Mouse (Mus musculus) E14TG2a.4 (cell line): ENCODE measurements around the gene Slc9a8.

ENCODE experiments used
- H3K27me3 ChIP-seq: 2 replicates; pipeline ENCODE4 v1.6.1; 2014; ENCODE audit warnings: low read length, control low read depth; ENCODE audit not compliant: insufficient read depth
- H3K36me3 ChIP-seq: 2 replicates; pipeline ENCODE4 v1.6.1; 2014; ENCODE audit warnings: low read length, control low read depth; ENCODE audit not compliant: insufficient read depth
- H3K4me1 ChIP-seq: replicated peaks from 2 replicates; pipeline ENCODE4 v1.6.1; 2014; ENCODE audit warnings: low read depth, low read length, control low read depth
- H3K4me3 ChIP-seq: replicated peaks from 2 replicates; pipeline ENCODE4 v1.5.1; 2014; ENCODE audit warnings: mild to moderate bottlenecking, low read length
- H3K9me3 ChIP-seq: 2 replicates; pipeline ENCODE4 v1.6.1; 2014; ENCODE audit warnings: low read length, control low read depth
- CTCF ChIP-seq: conservative IDR thresholded peaks from 2 replicates; pipeline ENCODE4 v1.5.1; 2014; ENCODE audit warnings: low read length
- NANOG ChIP-seq: IDR thresholded peaks from 2 replicates; pipeline ENCODE4 v1.6.1; 2014; ENCODE audit warnings: borderline replicate concordance, low read length, mixed read lengths
- POU5F1 ChIP-seq: IDR thresholded peaks from 2 replicates; pipeline ENCODE4 v1.6.1; 2014; ENCODE audit warnings: low read length, borderline replicate concordance

Gene Slc9a8

DNA sequence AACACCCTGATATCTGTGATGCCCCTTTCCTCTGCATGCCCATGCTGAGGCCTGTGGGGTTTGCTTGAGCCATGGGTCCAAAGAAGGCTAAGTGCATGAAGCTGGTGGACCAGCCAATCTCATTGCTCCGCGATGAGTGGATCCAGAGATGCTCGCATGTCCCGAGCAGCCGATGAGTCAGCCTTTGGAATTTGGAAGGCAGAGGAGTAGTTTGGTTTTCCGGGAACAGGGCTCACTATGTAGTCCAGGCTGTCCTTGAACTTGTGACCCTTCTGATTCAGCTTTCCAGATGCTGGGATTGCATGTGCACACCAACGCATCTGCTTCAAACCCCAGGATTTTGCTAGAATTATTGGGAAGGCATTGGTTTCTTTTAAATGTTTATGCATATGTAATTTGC is 21.9 kb upstream of the Slc9a8 start:
- H3K4me3 ChIP-seq: peak overlapping the region; percentile 5; the same call in 1 of the 2 replicates
- TF ChIP-seq NANOG (no peak), CTCF (no peak), POU5F1 (no peak)
- H3K27me3 ChIP-seq: peaks cover 8% of the 10 kb centered on the region; the same call in 1 of the 2 replicates
- no peaks in the 10 kb centered on the region for H3K36me3 ChIP-seq
- H3K9me3 ChIP-seq: peaks cover 14% of the 10 kb centered on the region
- H3K4me1 ChIP-seq: peaks cover 65% of the 10 kb centered on the region

DNA sequence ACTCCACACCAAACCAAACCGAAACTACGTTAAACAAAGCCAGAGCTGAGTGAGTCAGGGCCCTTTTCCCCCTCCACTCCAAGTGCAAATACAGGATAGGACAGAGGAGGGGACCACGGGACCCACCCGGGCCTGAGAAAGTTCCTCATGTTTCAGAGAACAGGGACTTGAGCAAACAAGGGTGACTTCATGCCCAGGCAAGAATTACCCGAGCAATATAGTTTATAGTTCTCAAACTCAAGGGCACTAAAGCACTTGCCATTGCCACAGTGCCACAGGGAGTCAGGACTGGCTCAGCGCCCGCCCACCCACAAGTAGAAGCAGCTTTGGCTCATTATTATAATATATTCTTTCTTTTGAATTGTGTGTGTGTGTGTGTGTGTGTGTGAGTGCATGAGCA is 18.4 kb upstream of the Slc9a8 start:
- TF ChIP-seq NANOG: no peak
- TF ChIP-seq POU5F1: no peak
- TF ChIP-seq CTCF: no peak

DNA sequence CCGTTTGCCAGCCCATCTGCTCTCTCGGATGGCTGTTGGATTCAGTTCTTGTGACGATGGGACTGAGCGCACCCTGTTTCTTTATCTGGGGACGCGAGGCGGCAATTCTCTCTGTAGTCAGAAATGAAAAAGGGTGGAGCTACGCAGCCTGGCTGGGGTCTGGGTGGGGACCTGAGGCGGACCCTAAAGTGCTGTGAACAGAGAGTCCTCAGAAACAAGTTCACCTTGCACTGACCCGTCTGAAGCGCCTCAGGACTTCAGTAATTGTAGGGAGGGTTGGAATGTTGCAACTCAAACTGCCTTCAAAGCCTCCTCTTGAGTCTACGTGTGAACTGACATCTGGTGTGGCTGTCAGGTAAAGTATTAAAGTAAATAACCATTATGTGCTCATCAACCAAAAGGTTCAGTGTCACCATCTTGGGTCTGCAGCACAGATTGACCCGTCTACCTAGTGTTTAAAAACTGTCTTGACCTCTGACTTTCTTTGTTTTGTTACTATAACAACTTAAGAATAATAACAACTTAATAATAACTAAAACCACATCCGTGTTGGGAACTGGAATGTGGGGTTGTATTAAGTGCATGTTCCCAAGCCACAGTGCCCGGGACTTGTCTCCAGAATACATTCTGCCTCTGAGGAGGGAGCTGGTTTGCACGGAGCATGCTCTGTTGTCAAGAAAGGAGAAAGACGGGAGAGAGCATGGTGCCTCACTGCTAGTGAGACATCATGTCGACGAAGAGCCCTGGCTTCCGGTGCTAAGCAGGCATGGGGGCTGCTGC is 16.2 kb upstream of the Slc9a8 start:
- H3K4me3 ChIP-seq: peak overlapping the region; percentile 47; the same call in 1 of the 2 replicates
- peaks cover 14% of the 10 kb centered on the region; the same call in 1 of the 2 replicates for H3K27me3 ChIP-seq
- no peaks in the 10 kb centered on the region for H3K9me3 ChIP-seq
- no peak for TF ChIP-seq POU5F1
- no peak for TF ChIP-seq CTCF
- TF ChIP-seq NANOG: no peak
- H3K4me1 ChIP-seq: peaks cover 64% of the 10 kb centered on the region
- no peaks in the 10 kb centered on the region for H3K36me3 ChIP-seq

More for the DNA sequence above, 18.4 kb upstream of the Slc9a8 start:
- H3K4me1 ChIP-seq: peaks cover 85% of the 10 kb centered on the region
- H3K27me3 ChIP-seq: peaks cover 14% of the 10 kb centered on the region; the same call in 1 of the 2 replicates
- H3K4me3 ChIP-seq: no peak overlapping the region
- no peaks in the 10 kb centered on the region for H3K36me3 ChIP-seq
- H3K9me3 ChIP-seq: no peaks in the 10 kb centered on the region

DNA sequence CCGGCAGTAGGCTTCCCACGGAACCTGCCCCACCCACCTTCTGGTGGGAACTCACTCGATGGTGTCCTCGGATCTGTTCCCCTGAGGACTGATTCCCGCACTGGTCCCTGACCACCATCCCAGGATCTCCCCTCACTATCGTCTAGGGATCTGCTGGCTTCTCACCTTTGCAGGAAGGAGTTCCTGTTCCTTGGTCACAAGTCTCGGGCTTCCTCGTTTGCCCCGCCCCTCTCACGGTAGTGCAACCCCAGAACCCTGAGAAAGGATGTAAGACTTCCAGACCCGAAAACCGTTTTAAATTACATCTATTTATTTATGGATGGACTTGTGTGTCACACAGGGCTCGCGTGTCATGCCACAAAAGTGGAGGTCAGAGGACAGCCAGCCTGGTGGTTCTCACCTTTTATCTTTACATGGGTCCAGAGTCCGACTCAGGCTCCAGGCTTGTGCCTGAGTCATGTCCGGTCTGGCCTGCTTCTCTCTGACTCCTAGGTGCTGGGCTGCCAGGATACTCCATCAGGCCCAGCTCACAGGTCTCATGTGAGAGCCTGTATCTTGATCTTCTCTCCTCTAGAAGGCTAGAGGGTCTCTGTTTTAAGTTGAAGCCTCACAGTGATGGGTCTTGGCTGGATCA is 14.1 kb upstream of the Slc9a8 start:
- no peaks in the 10 kb centered on the region for H3K9me3 ChIP-seq
- peak overlapping the region; percentile 29; the same call in 1 of the 2 replicates for H3K4me3 ChIP-seq
- H3K27me3 ChIP-seq: peaks cover 14% of the 10 kb centered on the region; the same call in 1 of the 2 replicates
- H3K4me1 ChIP-seq: peaks cover 45% of the 10 kb centered on the region
- TF ChIP-seq POU5F1 (no peak), CTCF (no peak), NANOG (no peak)
- H3K36me3 ChIP-seq: no peaks in the 10 kb centered on the region

DNA sequence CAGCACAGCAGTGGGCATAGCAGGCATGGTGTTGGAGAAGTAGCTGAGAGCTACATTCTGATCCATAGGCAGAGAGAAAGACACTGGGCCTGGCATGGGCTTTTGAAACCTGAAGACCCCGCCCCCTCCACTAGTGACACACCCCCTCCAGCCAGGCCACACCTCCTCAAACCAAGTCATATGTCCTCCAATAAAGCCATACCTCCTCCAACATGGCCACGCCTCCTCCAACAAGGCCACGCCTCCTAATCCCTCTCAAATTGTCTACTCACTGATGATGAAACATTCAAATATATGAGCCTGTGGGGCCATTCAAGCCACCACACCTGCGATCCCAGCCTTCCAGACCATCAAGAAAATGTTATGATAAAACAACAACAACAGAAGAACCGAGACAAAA is 7.1 kb upstream of the Slc9a8 start:
- Histone ChIP-seq H3K36me3 (no peaks in the 10 kb centered on the region), H3K4me3 (no peak overlapping the region), H3K4me1 (peaks cover 14% of the 10 kb centered on the region), H3K9me3 (no peaks in the 10 kb centered on the region), H3K27me3 (no peaks in the 10 kb centered on the region)
- TF ChIP-seq NANOG: no peak
- no peak for TF ChIP-seq CTCF
- TF ChIP-seq POU5F1: no peak

DNA sequence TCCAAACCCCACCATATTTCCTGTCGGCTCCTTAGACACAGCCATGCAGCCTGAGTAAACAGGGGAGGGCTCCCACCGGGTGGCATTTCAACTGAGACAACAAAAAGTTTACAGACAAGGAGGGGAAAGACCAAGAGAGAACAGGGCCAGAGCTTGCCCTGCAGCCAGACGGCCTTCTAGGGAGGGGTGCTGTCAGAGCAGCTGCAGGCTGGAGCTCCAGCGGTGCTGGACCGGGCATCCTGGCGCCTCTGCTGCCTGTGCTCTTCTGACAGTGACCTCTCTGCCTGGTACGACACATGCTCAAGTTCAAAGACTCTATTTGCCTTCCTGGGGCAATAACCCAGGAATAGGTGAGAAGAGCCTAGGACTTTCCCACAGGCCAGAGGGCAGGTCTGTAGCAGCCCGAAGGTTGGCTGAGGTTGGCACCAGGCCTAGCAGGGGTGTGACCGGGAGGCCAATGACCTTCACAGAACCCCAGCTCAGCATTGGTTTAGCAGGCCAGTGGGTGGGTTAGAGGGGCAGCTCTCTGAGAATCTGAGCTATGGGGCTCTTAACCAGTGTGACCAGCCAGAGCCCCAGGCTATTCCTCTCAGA is 5.4 kb upstream of the Slc9a8 start:
- Histone ChIP-seq H3K27me3 (no peaks in the 10 kb centered on the region), H3K36me3 (no peaks in the 10 kb centered on the region), H3K4me3 (no peak overlapping the region), H3K9me3 (no peaks in the 10 kb centered on the region), H3K4me1 (peaks cover 29% of the 10 kb centered on the region)
- TF ChIP-seq CTCF: no peak
- TF ChIP-seq NANOG: no peak
- TF ChIP-seq POU5F1: no peak

DNA sequence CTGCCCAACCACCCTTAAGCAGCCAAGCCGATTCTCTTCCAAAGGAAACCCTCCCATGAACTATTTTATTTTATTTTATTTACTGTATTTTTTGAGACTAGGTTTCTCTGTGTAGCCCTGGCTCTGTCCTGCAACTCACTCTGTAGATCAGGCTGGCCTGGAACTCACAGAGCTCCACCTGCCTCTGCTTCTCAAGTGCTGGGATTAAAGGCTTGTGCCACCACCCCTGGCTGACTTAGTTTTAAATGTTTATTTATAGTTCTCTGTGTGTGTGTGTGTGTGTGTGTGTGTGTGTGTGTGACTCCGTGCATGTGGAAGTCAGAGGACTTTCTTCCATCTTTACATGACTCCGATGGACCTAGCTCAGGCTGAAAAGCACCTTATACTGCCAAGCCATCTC is 4.5 kb upstream of the Slc9a8 start:
- Histone ChIP-seq H3K27me3 (no peaks in the 10 kb centered on the region), H3K4me1 (peaks cover 29% of the 10 kb centered on the region), H3K9me3 (no peaks in the 10 kb centered on the region), H3K36me3 (no peaks in the 10 kb centered on the region), H3K4me3 (no peak overlapping the region)
- TF ChIP-seq POU5F1 (no peak), CTCF (no peak), NANOG (no peak)

DNA sequence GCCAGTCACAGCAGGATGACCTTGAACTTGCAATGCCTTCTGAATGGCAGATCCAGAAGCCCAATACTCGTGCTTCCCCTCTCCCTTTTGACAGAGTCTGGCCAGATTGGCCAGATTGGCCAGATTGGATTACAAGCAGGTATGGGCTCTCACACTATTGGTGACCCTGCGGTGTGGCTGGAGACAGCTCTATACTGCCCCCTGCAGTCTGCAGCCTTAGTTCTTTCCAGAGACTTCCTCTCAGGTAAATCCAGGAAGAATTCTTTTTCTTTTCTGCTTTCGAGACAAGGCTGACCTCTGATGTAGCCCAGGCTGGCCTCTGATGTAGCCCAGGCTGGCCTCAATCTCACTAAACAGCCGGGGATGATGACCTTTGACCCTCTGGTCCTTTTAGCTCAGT is 3.8 kb upstream of the Slc9a8 start:
- no peaks in the 10 kb centered on the region for H3K27me3 ChIP-seq
- TF ChIP-seq CTCF: peak; percentile 64
- TF ChIP-seq NANOG: no peak
- no peak for TF ChIP-seq POU5F1
- peaks cover 34% of the 10 kb centered on the region for H3K4me1 ChIP-seq
- no peaks in the 10 kb centered on the region for H3K36me3 ChIP-seq
- no peaks in the 10 kb centered on the region for H3K9me3 ChIP-seq
- H3K4me3 ChIP-seq: no peak overlapping the region

DNA sequence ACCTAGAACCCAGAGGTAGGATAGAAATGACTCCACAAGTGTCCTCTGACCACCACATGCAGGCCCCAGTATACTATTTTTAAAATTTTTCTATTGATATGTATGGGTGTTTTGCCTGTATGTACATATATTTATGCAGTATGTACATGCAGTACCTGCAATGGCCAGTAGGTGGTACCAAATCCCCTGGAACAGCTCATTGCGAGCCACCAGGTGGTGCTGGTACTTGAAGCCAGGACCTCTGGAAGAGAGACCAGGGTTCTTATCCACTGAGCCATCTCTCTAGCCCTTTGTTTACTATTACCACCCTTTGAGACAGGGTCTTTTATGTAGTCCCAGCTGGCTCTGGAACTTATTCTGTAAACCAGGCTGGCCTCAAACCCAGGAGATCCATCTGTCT is 2.3 kb upstream of the Slc9a8 start:
- H3K27me3 ChIP-seq: no peaks in the 10 kb centered on the region
- H3K9me3 ChIP-seq: no peaks in the 10 kb centered on the region
- TF ChIP-seq POU5F1 (no peak), CTCF (peak; percentile 97)
- H3K4me3 ChIP-seq: no peak overlapping the region
- H3K4me1 ChIP-seq: peaks cover 49% of the 10 kb centered on the region
- H3K36me3 ChIP-seq: peaks cover 9% of the 10 kb centered on the region
